Mouse (Mus musculus): ENCODE results near the gene Emc7. TPM values are rescaled to one million over a fixed set of nuclear protein-coding genes. Genes with fewer than 3 reads are reported as not detected.
"Not testable (repeated sequence)": the region's sequence is repeated elsewhere in the genome, so short reads cannot be mapped to it uniquely, and the experiment has no call there.

The Emc7 gene
- polyA plus RNA-seq (2012; rRNA removed): 12.1 and 14.5 TPM in 2 replicates

DNA sequence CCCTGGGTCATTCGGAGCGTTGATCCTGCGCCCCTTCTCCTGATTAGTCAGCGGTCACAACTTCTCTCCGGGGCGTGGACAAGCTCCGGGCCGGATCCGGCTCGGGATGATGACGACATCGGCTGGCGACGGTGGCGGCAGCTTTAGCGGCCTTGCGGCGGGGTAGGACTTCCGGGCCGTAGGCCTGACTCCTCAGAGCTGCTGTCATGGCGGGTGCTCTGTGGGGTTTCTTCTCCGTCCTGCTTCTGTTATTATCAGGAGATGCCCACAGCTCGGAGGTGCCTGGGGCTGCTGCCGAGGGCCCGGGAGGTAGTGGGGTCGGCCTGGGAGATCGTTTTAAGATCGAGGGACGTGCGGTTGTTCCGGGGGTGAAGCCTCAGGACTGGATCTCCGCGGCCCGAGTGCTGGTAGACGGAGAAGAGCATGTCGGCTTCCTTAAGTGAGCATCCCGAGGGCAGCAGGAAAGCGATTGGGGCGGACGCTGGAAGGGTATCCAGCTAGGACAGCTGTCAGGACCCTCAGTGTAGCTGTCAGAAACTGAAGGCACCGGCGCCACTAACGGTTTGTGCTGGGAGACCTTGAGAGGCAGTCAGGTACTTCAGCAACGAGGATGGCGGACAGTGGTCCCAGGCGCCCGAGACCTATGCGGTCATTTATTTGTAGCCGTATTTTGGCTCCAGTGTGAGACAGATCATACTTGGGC lies at the start of gene Emc7:
Gene Emc7, plus strand, starts transcription at position 136 of the 703 bp plus-strand sequence.
- peak; percentile 97 for DNase-seq
- Histone ChIP-seq H3K36me3 (ENCODE audit: control insufficient read depth, insufficient read depth, low read length) (no peaks in the 10 kb centered on the region), H3K27ac (ENCODE audit: insufficient read depth, low read depth, low read length) (peak within 1 kb of the TSS; percentile 76), H3K27me3 (replicated peaks; ENCODE audit: control insufficient read depth, insufficient read depth, low read length) (no peaks in the 10 kb centered on the region), H3K4me3 (ENCODE audit: insufficient read depth, low read depth, low read length) (peak within 1 kb of the TSS; percentile 87), H3K4me1 (ENCODE audit: control insufficient read depth, insufficient read depth, low read length) (no peaks in the 10 kb centered on the region; the same call in 1 of the 2 replicates)
- TF ChIP-seq POLR2A (IDR thresholded peaks at IDR 0.05; ENCODE audit: low read depth, low read length) (peak; percentile 77), CTCF (conservative IDR thresholded peaks at IDR 0.05; ENCODE audit: insufficient read depth, insufficient read length, low read depth, low read length) (no peak)
- under 1% methylated on average over 49 of the region's 49 CpGs for WGBS

DNA sequence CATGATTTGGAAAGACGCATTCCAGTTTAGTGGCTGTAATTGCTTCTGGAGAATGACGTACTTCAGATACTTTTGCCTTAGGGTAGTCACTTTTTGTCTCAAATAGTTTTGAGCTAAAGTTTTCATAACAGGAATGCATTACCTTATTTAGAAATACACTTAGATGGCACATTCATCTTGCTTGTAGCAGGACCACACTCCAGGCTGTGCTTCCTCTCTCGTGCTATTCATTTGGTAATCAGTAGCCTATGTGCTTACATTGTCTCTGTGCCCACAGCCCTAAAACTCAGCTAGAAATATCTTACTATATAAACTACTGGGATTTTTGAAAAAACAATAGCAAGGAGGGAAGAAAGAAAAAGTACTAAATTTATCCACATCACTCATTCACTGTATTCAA lies 47.8 kb upstream of the Emc7 start:
- H3K27me3 ChIP-seq (replicated peaks; ENCODE audit: control insufficient read depth, insufficient read depth, low read length): no peaks in the 10 kb centered on the region
- DNase-seq: no peak
- peaks cover 5% of the 10 kb centered on the region for H3K36me3 ChIP-seq (ENCODE audit: control insufficient read depth, insufficient read depth, low read length)
- TF ChIP-seq POLR2A (IDR thresholded peaks at IDR 0.05; ENCODE audit: low read depth, low read length) (no peak), CTCF (conservative IDR thresholded peaks at IDR 0.05; ENCODE audit: insufficient read depth, insufficient read length, low read depth, low read length) (no peak)
- no peak overlapping the region for H3K4me3 ChIP-seq (ENCODE audit: insufficient read depth, low read depth, low read length)
- no peak overlapping the region for H3K27ac ChIP-seq (ENCODE audit: insufficient read depth, low read depth, low read length)
- WGBS: 86% methylated on average over 3 of the region's 3 CpGs
- no peaks in the 10 kb centered on the region for H3K4me1 ChIP-seq (ENCODE audit: control insufficient read depth, insufficient read depth, low read length)

DNA sequence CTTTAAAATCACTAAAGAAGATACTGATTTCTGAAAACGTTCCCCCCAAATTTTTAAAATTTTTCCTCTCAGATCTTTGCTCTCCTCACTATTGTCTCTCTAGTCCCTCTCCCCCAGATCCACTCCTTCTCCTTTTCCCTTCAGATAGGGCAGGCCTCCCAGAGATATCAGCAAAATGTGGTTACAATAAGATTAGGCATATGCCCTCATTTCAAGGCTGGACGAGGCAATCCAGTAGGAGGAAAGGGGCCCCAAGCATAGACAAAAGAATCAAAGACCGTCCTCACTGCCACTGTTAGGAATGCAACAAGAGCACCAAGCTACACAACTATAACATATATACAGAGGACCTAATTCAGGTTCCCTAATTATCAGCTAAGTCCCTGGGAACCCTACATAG lies 29.5 kb upstream of the Emc7 start:
- WGBS: 82% methylated on average over 3 of the region's 3 CpGs
- no peaks in the 10 kb centered on the region for H3K36me3 ChIP-seq (ENCODE audit: control insufficient read depth, insufficient read depth, low read length)
- no peaks in the 10 kb centered on the region for H3K4me1 ChIP-seq (ENCODE audit: control insufficient read depth, insufficient read depth, low read length)
- no peak overlapping the region for H3K27ac ChIP-seq (ENCODE audit: insufficient read depth, low read depth, low read length)
- H3K27me3 ChIP-seq (replicated peaks; ENCODE audit: control insufficient read depth, insufficient read depth, low read length): no peaks in the 10 kb centered on the region
- H3K4me3 ChIP-seq (ENCODE audit: insufficient read depth, low read depth, low read length): no peak overlapping the region
- TF ChIP-seq POLR2A (IDR thresholded peaks at IDR 0.05; ENCODE audit: low read depth, low read length) (no peak), CTCF (conservative IDR thresholded peaks at IDR 0.05; ENCODE audit: insufficient read depth, insufficient read length, low read depth, low read length) (no peak)
- DNase-seq: no peak

DNA sequence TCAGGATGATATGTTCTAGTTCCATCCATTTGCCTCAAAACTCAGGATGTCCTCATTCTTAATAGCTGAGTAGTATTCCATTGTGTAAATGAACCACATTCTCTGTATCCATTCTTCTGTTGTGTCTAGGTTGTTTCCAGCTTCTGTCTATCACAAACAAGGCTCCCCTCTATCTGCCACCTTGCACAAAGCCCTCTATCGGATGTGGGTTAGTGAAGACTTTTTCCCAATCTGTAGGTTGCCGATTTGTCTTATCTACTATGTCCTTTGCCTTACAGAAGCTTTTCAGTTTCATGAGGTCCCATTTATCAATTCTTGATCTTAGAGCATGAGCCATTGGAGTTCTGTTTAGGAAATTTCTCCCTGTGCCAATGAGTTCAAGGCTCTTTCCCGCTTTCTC lies 26.3 kb upstream of the Emc7 start:
- H3K36me3 ChIP-seq (ENCODE audit: control insufficient read depth, insufficient read depth, low read length); H3K27ac ChIP-seq (ENCODE audit: insufficient read depth, low read depth, low read length); H3K4me1 ChIP-seq (ENCODE audit: control insufficient read depth, insufficient read depth, low read length); H3K27me3 ChIP-seq (replicated peaks; ENCODE audit: control insufficient read depth, insufficient read depth, low read length); H3K4me3 ChIP-seq (ENCODE audit: insufficient read depth, low read depth, low read length); DNase-seq: not testable (repeated sequence)
- WGBS: 97% methylated on average over 3 of the region's 3 CpGs

DNA sequence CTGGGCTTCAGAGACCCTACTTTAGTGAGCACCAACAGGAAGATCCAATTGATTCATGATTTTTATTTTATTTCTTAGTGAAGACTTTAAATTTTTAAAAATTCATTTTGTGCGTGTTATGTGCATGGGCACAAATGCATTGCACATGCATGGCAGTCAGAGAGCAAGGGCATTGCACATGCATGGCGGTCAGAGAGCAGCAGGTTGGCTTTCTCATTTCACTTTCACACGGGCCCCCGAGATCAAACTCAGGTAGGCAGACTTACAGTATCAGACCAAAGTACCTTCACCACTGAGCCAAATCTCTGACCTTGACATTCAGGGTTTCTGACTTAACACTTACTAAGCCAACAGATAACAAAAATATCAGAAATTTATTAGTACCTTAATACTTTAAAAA lies 25.1 kb upstream of the Emc7 start:
- H3K27ac ChIP-seq (ENCODE audit: insufficient read depth, low read depth, low read length): no peak overlapping the region
- no peak overlapping the region for H3K4me3 ChIP-seq (ENCODE audit: insufficient read depth, low read depth, low read length)
- H3K4me1 ChIP-seq (ENCODE audit: control insufficient read depth, insufficient read depth, low read length): no peaks in the 10 kb centered on the region
- H3K36me3 ChIP-seq (ENCODE audit: control insufficient read depth, insufficient read depth, low read length): no peaks in the 10 kb centered on the region
- DNase-seq: no peak
- TF ChIP-seq CTCF (conservative IDR thresholded peaks at IDR 0.05; ENCODE audit: insufficient read depth, insufficient read length, low read depth, low read length) (no peak), POLR2A (IDR thresholded peaks at IDR 0.05; ENCODE audit: low read depth, low read length) (no peak)
- H3K27me3 ChIP-seq (replicated peaks; ENCODE audit: control insufficient read depth, insufficient read depth, low read length): no peaks in the 10 kb centered on the region
- 86% methylated on average over 4 of the region's 4 CpGs for WGBS

DNA sequence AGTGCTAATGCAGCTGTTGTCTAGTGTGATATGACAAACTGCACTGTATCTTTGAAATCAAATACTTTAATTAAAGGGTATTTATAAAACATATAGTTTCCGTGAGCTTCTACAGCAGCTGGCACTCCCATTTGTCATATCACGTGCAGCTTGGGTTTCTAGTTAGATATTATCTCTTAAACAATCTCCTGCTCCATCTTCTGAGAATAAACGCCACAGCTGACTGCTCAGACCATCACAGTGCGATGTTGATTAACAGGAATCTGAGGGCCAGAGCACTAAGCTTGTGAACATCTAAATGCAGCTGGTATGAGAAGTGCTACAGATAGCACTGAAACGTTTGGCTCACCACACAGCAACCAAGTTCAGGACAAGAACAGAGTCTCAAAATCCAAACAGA lies 24.4 kb upstream of the Emc7 start:
- no peaks in the 10 kb centered on the region for H3K27me3 ChIP-seq (replicated peaks; ENCODE audit: control insufficient read depth, insufficient read depth, low read length)
- 25% methylated on average over 5 of the region's 5 CpGs for WGBS
- DNase-seq: peak; percentile 3

DNA sequence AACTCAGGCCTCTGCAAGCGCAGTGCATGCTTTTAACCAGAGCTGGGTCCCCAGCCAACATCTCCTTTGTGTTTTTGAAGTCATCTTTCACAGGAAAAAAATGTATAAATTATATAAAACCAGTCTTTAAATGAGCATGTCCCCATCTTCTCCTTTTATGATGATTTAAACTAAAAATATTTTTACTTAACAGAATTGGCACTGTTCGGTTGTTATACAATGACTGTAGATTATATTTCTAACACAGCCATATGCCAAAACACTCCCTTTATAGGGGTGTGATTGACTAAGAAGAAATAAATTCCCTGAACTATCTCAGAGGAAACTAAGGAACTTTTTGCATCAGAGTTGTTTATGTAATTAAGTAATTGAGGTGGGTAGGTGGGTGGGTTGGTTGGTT lies 22.3 kb upstream of the Emc7 start:
- H3K27me3 ChIP-seq (replicated peaks; ENCODE audit: control insufficient read depth, insufficient read depth, low read length): no peaks in the 10 kb centered on the region
- no peaks in the 10 kb centered on the region for H3K4me1 ChIP-seq (ENCODE audit: control insufficient read depth, insufficient read depth, low read length)
- no peaks in the 10 kb centered on the region for H3K36me3 ChIP-seq (ENCODE audit: control insufficient read depth, insufficient read depth, low read length)
- no peak for TF ChIP-seq CTCF (conservative IDR thresholded peaks at IDR 0.05; ENCODE audit: insufficient read depth, insufficient read length, low read depth, low read length)
- no peak for TF ChIP-seq POLR2A (IDR thresholded peaks at IDR 0.05; ENCODE audit: low read depth, low read length)
- no peak overlapping the region for H3K4me3 ChIP-seq (ENCODE audit: insufficient read depth, low read depth, low read length)
- no peak overlapping the region for H3K27ac ChIP-seq (ENCODE audit: insufficient read depth, low read depth, low read length)
- DNase-seq: no peak
- WGBS: 90% methylated on average over 2 of the region's 2 CpGs

More for the DNA sequence above, 24.4 kb upstream of the Emc7 start:
- Histone ChIP-seq H3K36me3 (ENCODE audit: control insufficient read depth, insufficient read depth, low read length) (no peaks in the 10 kb centered on the region), H3K4me1 (ENCODE audit: control insufficient read depth, insufficient read depth, low read length) (no peaks in the 10 kb centered on the region), H3K27ac (ENCODE audit: insufficient read depth, low read depth, low read length) (no peak overlapping the region), H3K4me3 (ENCODE audit: insufficient read depth, low read depth, low read length) (no peak overlapping the region)
- TF ChIP-seq CTCF (conservative IDR thresholded peaks at IDR 0.05; ENCODE audit: insufficient read depth, insufficient read length, low read depth, low read length): no peak
- no peak for TF ChIP-seq POLR2A (IDR thresholded peaks at IDR 0.05; ENCODE audit: low read depth, low read length)
